Mouse (Mus musculus) lung, postnatal 0 days (tissue): ENCODE measurements around the gene Galnt16. TPM values are rescaled to one million over a fixed set of nuclear protein-coding genes. Genes with fewer than 3 reads are reported as not detected.

Experiments
- ATAC-seq: fragments of 200-750 bp; cut with Nextera tagmentation; 2 replicates; pipeline ENCODE4 v1.8.0; 2017; ENCODE audit warnings: moderate library complexity
- DNase-seq: peaks from one replicate; pipeline ENCODE4 v3.0.0-alpha.2; 2016; ENCODE audit warnings: low spot score
- H3K27ac ChIP-seq: fragments of 300-500 bp; sonication (generic); 2 replicates; pipeline ENCODE4 v1.5.1; 2014; ENCODE audit warnings: antibody characterized with exemption, mild to moderate bottlenecking, low read length, mixed read lengths
- H3K27me3 ChIP-seq: fragments of 300-500 bp; sonication (generic); replicated peaks from 2 replicates; pipeline ENCODE4 v1.6.1; 2014; ENCODE audit warnings: low read length, mixed read lengths; ENCODE audit not compliant: insufficient read depth
- H3K36me3 ChIP-seq: fragments of 300-500 bp; sonication (generic); 2 replicates; pipeline ENCODE4 v1.6.1; 2014; ENCODE audit warnings: low read length, mixed read lengths; ENCODE audit not compliant: insufficient read depth
- H3K4me1 ChIP-seq: fragments of 300-500 bp; sonication (generic); 2 replicates; pipeline ENCODE4 v1.6.1; 2014; ENCODE audit warnings: antibody characterized with exemption, low read depth, low read length, mixed read lengths; ENCODE audit not compliant: insufficient read depth
- H3K4me2 ChIP-seq: fragments of 300-500 bp; sonication (generic); replicated peaks from 2 replicates; pipeline ENCODE4 v1.6.1; 2014; ENCODE audit warnings: low read depth, mild to moderate bottlenecking, low read length, moderate library complexity, mixed read lengths
- H3K4me3 ChIP-seq: fragments of 300-500 bp; sonication (generic); 2 replicates; pipeline ENCODE4 v1.5.1; 2014; ENCODE audit warnings: low read depth, low read length
- H3K9ac ChIP-seq: fragments of 300-500 bp; sonication (generic); replicated peaks from 2 replicates; pipeline ENCODE4 v1.6.1; 2014; ENCODE audit warnings: low read depth, mild to moderate bottlenecking
- H3K9me3 ChIP-seq: fragments of 300-500 bp; sonication (generic); 2 replicates; pipeline ENCODE4 v1.6.1; 2016; ENCODE audit warnings: low read length, mixed read lengths
- CTCF ChIP-seq: IDR thresholded peaks from 2 replicates; pipeline ENCODE4 v1.5.1; 2016; ENCODE audit warnings: antibody characterized with exemption, mild to moderate bottlenecking
- EP300 ChIP-seq: IDR thresholded peaks from 2 replicates; pipeline ENCODE4 v1.6.1; 2016; ENCODE audit warnings: antibody characterized with exemption, mild to moderate bottlenecking, control low read depth
- WGBS: fragments of 180-500 bp; shearing (Covaris S2); extraction: QIAGEN DNeasy Blood & Tissue Kit; methylation state at CpG from one replicate; pipeline ENCODE4 v1.1.7; 2014; 5-methylcytosine and 5-hydroxymethylcytosine counted together
- polyA plus RNA-seq: library from polyadenylated mRNA; unstranded; fragments of >200 nt; fragmentation: Nextera tagmentation; extraction: Ambion mirVana; gene quantifications from 2 replicates; pipeline ENCODE4 v1.2.1, GENCODE M21; 2015

The Galnt16 gene
- 5.5 and 5.6 TPM in 2 replicates for polyA plus RNA-seq

- Histone ChIP-seq H3K4me1 (peaks cover 13% of the 10 kb centered on the region), H3K27me3 (peaks cover 41% of the 10 kb centered on the region), H3K9ac (no peak within 1 kb of the TSS), H3K4me2 (peak within 1 kb of the TSS; percentile 76), H3K27ac (no peak within 1 kb of the TSS), H3K4me3 (peak within 1 kb of the TSS; percentile 47), H3K9me3 (no peaks in the 10 kb centered on the region), H3K36me3 (no peaks in the 10 kb centered on the region)
- no peak for ATAC-seq
- WGBS = 7% methylated on average over 14 of the region's 14 CpGs
- TF ChIP-seq CTCF (no peak), EP300 (no peak)
- no peak for DNase-seq
These were observed at the start of gene Galnt16 for GRCm38 (mm10) chr12:80517977-80518376. TSS of gene Galnt16 (plus strand) at chr12:80518277.

GRCm38 (mm10) chr12:80470206-80470605 lies 47.9 kb upstream of the Galnt16 start:
- ATAC-seq (no peak), DNase-seq (no peak)
- no peaks in the 10 kb centered on the region for H3K4me1 ChIP-seq
- no peak overlapping the region for H3K4me3 ChIP-seq
- H3K4me2 ChIP-seq = no peak overlapping the region
- no peaks in the 10 kb centered on the region for H3K9me3 ChIP-seq
- H3K9ac ChIP-seq = no peak overlapping the region
- no peak overlapping the region for H3K27ac ChIP-seq
- 61% methylated on average over 2 of the region's 2 CpGs for WGBS
- no peaks in the 10 kb centered on the region for H3K36me3 ChIP-seq
- TF ChIP-seq EP300 (no peak), CTCF (no peak)
- H3K27me3 ChIP-seq = no peaks in the 10 kb centered on the region

- H3K4me1 ChIP-seq = no peaks in the 10 kb centered on the region
- no peak for DNase-seq
- no peak for ATAC-seq
- H3K27me3 ChIP-seq = no peaks in the 10 kb centered on the region
- H3K36me3 ChIP-seq = no peaks in the 10 kb centered on the region
- H3K9me3 ChIP-seq = no peaks in the 10 kb centered on the region
- H3K4me2 ChIP-seq = no peak overlapping the region
- H3K9ac ChIP-seq = no peak overlapping the region
- H3K4me3 ChIP-seq = no peak overlapping the region
- TF ChIP-seq CTCF = no peak
- no peak for TF ChIP-seq EP300
- WGBS = 68% methylated on average over 4 of the region's 4 CpGs
- H3K27ac ChIP-seq = no peak overlapping the region
These were observed 46.2 kb upstream of the Galnt16 start for GRCm38 (mm10) chr12:80471926-80472325.

GRCm38 (mm10) chr12:80473731-80474130 lies 44.3 kb upstream of the Galnt16 start:
- WGBS = 69% methylated on average over 3 of the region's 3 CpGs
- TF ChIP-seq CTCF (no peak), EP300 (no peak)
- Histone ChIP-seq H3K4me3 (no peak overlapping the region), H3K9me3 (no peaks in the 10 kb centered on the region), H3K27me3 (no peaks in the 10 kb centered on the region), H3K36me3 (no peaks in the 10 kb centered on the region), H3K27ac (no peak overlapping the region), H3K4me2 (no peak overlapping the region), H3K4me1 (no peaks in the 10 kb centered on the region), H3K9ac (no peak overlapping the region)
- ATAC-seq = no peak
- no peak for DNase-seq

GRCm38 (mm10) chr12:80479986-80480385 lies 38.1 kb upstream of the Galnt16 start:
- Histone ChIP-seq H3K4me1 (no peaks in the 10 kb centered on the region), H3K27me3 (no peaks in the 10 kb centered on the region), H3K4me2 (no peak overlapping the region), H3K4me3 (no peak overlapping the region), H3K9me3 (no peaks in the 10 kb centered on the region), H3K27ac (no peak overlapping the region), H3K9ac (no peak overlapping the region), H3K36me3 (no peaks in the 10 kb centered on the region)
- TF ChIP-seq EP300 (no peak), CTCF (no peak)
- no peak for DNase-seq
- 91% methylated on average over 3 of the region's 3 CpGs for WGBS
- no peak for ATAC-seq

- no peak for DNase-seq
- Histone ChIP-seq H3K36me3 (0 out of 2 replicates have a peak, but pooled peaks cover 5% of the 10 kb centered on the region), H3K4me2 (no peak overlapping the region), H3K9ac (no peak overlapping the region), H3K27ac (no peak overlapping the region), H3K4me1 (no peaks in the 10 kb centered on the region), H3K4me3 (no peak overlapping the region), H3K9me3 (no peaks in the 10 kb centered on the region), H3K27me3 (no peaks in the 10 kb centered on the region)
- no peak for ATAC-seq
- WGBS = 51% methylated on average over 3 of the region's 3 CpGs
- 0 out of 2 replicates have a peak, but pooled peaks have one; percentile 8 for TF ChIP-seq CTCF
- TF ChIP-seq EP300 = no peak
These were observed 34.7 kb upstream of the Galnt16 start for GRCm38 (mm10) chr12:80483397-80483796.

- Histone ChIP-seq H3K36me3 (peaks cover 7% of the 10 kb centered on the region; the same call in 1 of the 2 replicates), H3K27me3 (no peaks in the 10 kb centered on the region), H3K9ac (no peak overlapping the region), H3K9me3 (no peaks in the 10 kb centered on the region), H3K4me3 (no peak overlapping the region), H3K4me2 (no peak overlapping the region), H3K4me1 (no peaks in the 10 kb centered on the region), H3K27ac (no peak overlapping the region)
- 96% methylated on average over 5 of the region's 5 CpGs for WGBS
- peak; percentile 4; the same call in 1 of the 2 replicates for TF ChIP-seq CTCF
- TF ChIP-seq EP300 = no peak
- no peak for DNase-seq
- no peak for ATAC-seq
These were observed 24.8 kb upstream of the Galnt16 start for GRCm38 (mm10) chr12:80493311-80493710.
